Mouse (Mus musculus): ENCODE measurements at regions not wholly inside any gene's neighbourhood (a gene's known extent, or its start where the extent isn't known, plus 50 kb on each side); places are given as distances from the start of the nearest gene placed in this dataset.

DNA sequence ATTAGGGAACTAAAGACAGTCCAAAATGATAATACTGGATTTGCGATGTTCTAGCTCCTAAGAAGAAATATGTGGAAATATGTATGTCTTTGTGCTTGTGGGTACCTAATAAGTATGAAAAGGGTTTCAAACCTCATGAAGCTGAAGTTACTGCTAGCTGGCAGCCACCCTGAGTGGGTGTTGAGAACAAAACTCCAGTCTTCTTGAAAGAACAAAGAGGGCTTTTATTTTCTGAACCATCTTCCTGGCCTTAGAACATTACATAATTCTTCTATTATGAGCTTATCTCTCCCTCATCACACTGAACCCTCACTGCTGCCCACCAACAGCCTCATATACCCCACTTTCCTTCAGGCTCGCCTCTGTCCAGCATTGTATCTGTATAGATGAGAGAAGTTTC lies 905.6 kb upstream of the Slc10a2 start:
- Histone ChIP-seq H3K27me3 (ENCODE audit: control insufficient read depth, insufficient read depth, low read length) (no peaks in the 10 kb centered on the region), H3K27ac (replicated peaks; ENCODE audit: low read depth, low read length) (no peak overlapping the region), H3K4me1 (ENCODE audit: control insufficient read depth, insufficient read depth, low read length) (no peaks in the 10 kb centered on the region), H3K9me3 (ENCODE audit: control insufficient read depth, low read length) (no peaks in the 10 kb centered on the region), H3K4me3 (replicated peaks; ENCODE audit: low read length) (no peak overlapping the region), H3K4me2 (replicated peaks; ENCODE audit: low read depth, low read length, severe bottlenecking) (no peak overlapping the region), H3K9ac (ENCODE audit: low read depth, low read length, severe bottlenecking) (no peak overlapping the region), H3K36me3 (ENCODE audit: control insufficient read depth, insufficient read depth, low read length) (no peaks in the 10 kb centered on the region)
- no peak for TF ChIP-seq POLR2A (IDR thresholded peaks at IDR 0.05; ENCODE audit: borderline replicate concordance, extremely low read depth, insufficient read depth, insufficient read length)
- ATAC-seq (ENCODE audit: low FRiP score, low read depth) (no peak), DNase-seq (ENCODE audit: low spot score) (no peak)
- 90% methylated on average over 2 of the region's 2 CpGs for WGBS

DNA sequence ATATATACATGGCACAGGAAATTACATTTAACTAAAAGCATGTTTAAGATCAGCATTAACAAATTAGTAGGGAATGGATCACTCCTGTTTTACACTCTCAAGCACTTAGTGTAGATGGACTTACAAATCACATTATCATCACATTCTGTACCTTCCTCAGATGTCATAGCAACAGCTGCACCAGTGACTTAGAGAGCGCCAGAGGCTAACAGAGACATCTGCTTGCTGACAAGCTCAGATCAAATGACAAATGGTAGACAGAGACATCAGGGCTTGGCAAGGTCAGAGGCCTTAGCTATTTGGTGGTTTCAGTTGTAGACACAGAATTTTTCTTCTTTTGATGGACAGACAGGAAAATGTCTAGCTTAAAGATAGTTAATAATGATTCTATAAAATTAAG lies 897.5 kb upstream of the Slc10a2 start:
- Histone ChIP-seq H3K4me1 (ENCODE audit: control insufficient read depth, insufficient read depth, low read length) (no peaks in the 10 kb centered on the region), H3K4me2 (replicated peaks; ENCODE audit: low read depth, low read length, severe bottlenecking) (no peak overlapping the region), H3K27ac (replicated peaks; ENCODE audit: low read depth, low read length) (no peak overlapping the region), H3K9me3 (ENCODE audit: control insufficient read depth, low read length) (peaks cover under 1% of the 10 kb centered on the region), H3K27me3 (ENCODE audit: control insufficient read depth, insufficient read depth, low read length) (no peaks in the 10 kb centered on the region), H3K4me3 (replicated peaks; ENCODE audit: low read length) (no peak overlapping the region), H3K36me3 (ENCODE audit: control insufficient read depth, insufficient read depth, low read length) (no peaks in the 10 kb centered on the region), H3K9ac (ENCODE audit: low read depth, low read length, severe bottlenecking) (no peak overlapping the region)
- TF ChIP-seq POLR2A (IDR thresholded peaks at IDR 0.05; ENCODE audit: borderline replicate concordance, extremely low read depth, insufficient read depth, insufficient read length), result no peak
- ATAC-seq (ENCODE audit: low FRiP score, low read depth) (no peak), DNase-seq (ENCODE audit: low spot score) (peak; percentile 3)
- WGBS, result 41% methylated on average over 1 of the region's 1 CpGs

GRCm38 (mm10) chr8:5994846-5995245 lies 889.7 kb upstream of the Slc10a2 start:
- ATAC-seq (ENCODE audit: low FRiP score, low read depth) (no peak), DNase-seq (ENCODE audit: low spot score) (no peak)
- Histone ChIP-seq H3K36me3 (ENCODE audit: control insufficient read depth, insufficient read depth, low read length) (no peaks in the 10 kb centered on the region), H3K4me3 (replicated peaks; ENCODE audit: low read length) (no peak overlapping the region), H3K27ac (replicated peaks; ENCODE audit: low read depth, low read length) (no peak overlapping the region), H3K4me1 (ENCODE audit: control insufficient read depth, insufficient read depth, low read length) (no peaks in the 10 kb centered on the region), H3K27me3 (ENCODE audit: control insufficient read depth, insufficient read depth, low read length) (no peaks in the 10 kb centered on the region), H3K9ac (ENCODE audit: low read depth, low read length, severe bottlenecking) (no peak overlapping the region), H3K4me2 (replicated peaks; ENCODE audit: low read depth, low read length, severe bottlenecking) (no peak overlapping the region), H3K9me3 (ENCODE audit: control insufficient read depth, low read length) (peaks cover 6% of the 10 kb centered on the region)
- WGBS, result 60% methylated on average over 6 of the region's 6 CpGs
- TF ChIP-seq POLR2A (IDR thresholded peaks at IDR 0.05; ENCODE audit: borderline replicate concordance, extremely low read depth, insufficient read depth, insufficient read length), result no peak

GRCm38 (mm10) chr8:5965403-5966015 lies 860.4 kb upstream of the Slc10a2 start:
- no peaks in the 10 kb centered on the region for H3K9me3 ChIP-seq (ENCODE audit: control insufficient read depth, low read length)
- H3K4me1 ChIP-seq (ENCODE audit: control insufficient read depth, insufficient read depth, low read length), result no peaks in the 10 kb centered on the region
- H3K4me2 ChIP-seq (replicated peaks; ENCODE audit: low read depth, low read length, severe bottlenecking), result no peak overlapping the region
- no peak overlapping the region for H3K9ac ChIP-seq (ENCODE audit: low read depth, low read length, severe bottlenecking)
- no peak overlapping the region for H3K27ac ChIP-seq (replicated peaks; ENCODE audit: low read depth, low read length)
- H3K4me3 ChIP-seq (replicated peaks; ENCODE audit: low read length), result no peak overlapping the region
- ATAC-seq (ENCODE audit: low FRiP score, low read depth) (no peak), DNase-seq (ENCODE audit: low spot score) (no peak)
- no peaks in the 10 kb centered on the region for H3K27me3 ChIP-seq (ENCODE audit: control insufficient read depth, insufficient read depth, low read length)
- no peak for TF ChIP-seq POLR2A (IDR thresholded peaks at IDR 0.05; ENCODE audit: borderline replicate concordance, extremely low read depth, insufficient read depth, insufficient read length)
- H3K36me3 ChIP-seq (ENCODE audit: control insufficient read depth, insufficient read depth, low read length), result no peaks in the 10 kb centered on the region
- 44% methylated on average over 6 of the region's 6 CpGs for WGBS

DNA sequence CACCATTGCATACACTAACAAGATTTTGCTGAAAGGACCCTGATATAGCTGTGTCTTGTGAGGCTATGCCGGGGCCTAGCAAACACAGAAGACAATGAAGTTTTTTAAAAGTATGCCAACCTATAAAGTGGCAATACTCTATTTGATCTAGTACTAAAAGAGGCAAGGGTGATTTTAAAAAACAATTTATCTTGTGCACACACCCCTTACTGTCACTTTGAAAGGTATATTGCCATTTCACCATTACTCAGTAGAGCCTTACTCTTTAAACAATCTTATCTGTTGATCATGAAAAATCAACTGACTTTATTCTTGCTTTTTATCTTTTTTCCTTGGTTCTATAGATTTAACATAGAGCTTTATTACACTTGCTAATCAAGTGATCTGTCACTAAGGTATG lies 859.1 kb upstream of the Slc10a2 start:
- 79% methylated on average over 1 of the region's 1 CpGs for WGBS
- no peak overlapping the region for H3K4me3 ChIP-seq (replicated peaks; ENCODE audit: low read length)
- no peak for DNase-seq (ENCODE audit: low spot score)
- no peak for TF ChIP-seq POLR2A (IDR thresholded peaks at IDR 0.05; ENCODE audit: borderline replicate concordance, extremely low read depth, insufficient read depth, insufficient read length)
- H3K9ac ChIP-seq (ENCODE audit: low read depth, low read length, severe bottlenecking), result no peak overlapping the region
- ATAC-seq (ENCODE audit: low FRiP score, low read depth), result no peak
- H3K27me3 ChIP-seq (ENCODE audit: control insufficient read depth, insufficient read depth, low read length), result no peaks in the 10 kb centered on the region
- no peak overlapping the region for H3K27ac ChIP-seq (replicated peaks; ENCODE audit: low read depth, low read length)
- H3K36me3 ChIP-seq (ENCODE audit: control insufficient read depth, insufficient read depth, low read length), result no peaks in the 10 kb centered on the region
- H3K4me1 ChIP-seq (ENCODE audit: control insufficient read depth, insufficient read depth, low read length), result no peaks in the 10 kb centered on the region
- no peaks in the 10 kb centered on the region for H3K9me3 ChIP-seq (ENCODE audit: control insufficient read depth, low read length)
- no peak overlapping the region for H3K4me2 ChIP-seq (replicated peaks; ENCODE audit: low read depth, low read length, severe bottlenecking)

GRCm38 (mm10) chr8:5938057-5938456 lies 832.9 kb upstream of the Slc10a2 start:
- Histone ChIP-seq H3K4me3 (replicated peaks; ENCODE audit: low read length) (no peak overlapping the region), H3K27ac (replicated peaks; ENCODE audit: low read depth, low read length) (no peak overlapping the region), H3K4me1 (ENCODE audit: control insufficient read depth, insufficient read depth, low read length) (no peaks in the 10 kb centered on the region), H3K4me2 (replicated peaks; ENCODE audit: low read depth, low read length, severe bottlenecking) (no peak overlapping the region), H3K27me3 (ENCODE audit: control insufficient read depth, insufficient read depth, low read length) (no peaks in the 10 kb centered on the region), H3K9me3 (ENCODE audit: control insufficient read depth, low read length) (no peaks in the 10 kb centered on the region), H3K36me3 (ENCODE audit: control insufficient read depth, insufficient read depth, low read length) (no peaks in the 10 kb centered on the region), H3K9ac (ENCODE audit: low read depth, low read length, severe bottlenecking) (no peak overlapping the region)
- DNase-seq (ENCODE audit: low spot score) (no peak), ATAC-seq (ENCODE audit: low FRiP score, low read depth) (no peak)
- 83% methylated on average over 3 of the region's 3 CpGs for WGBS
- TF ChIP-seq POLR2A (IDR thresholded peaks at IDR 0.05; ENCODE audit: borderline replicate concordance, extremely low read depth, insufficient read depth, insufficient read length), result no peak

All from limb, embryonic 14.5 days (tissue).